Mouse (Mus musculus) heart, postnatal 14 days (tissue): ENCODE measurements at regions not wholly inside any gene's neighbourhood (a gene's known extent, or its start where the extent isn't known, plus 50 kb on each side); places are given as distances from the start of the nearest gene placed in this dataset.
"Not testable (repeated sequence)": the region's sequence is repeated elsewhere in the genome, so short reads cannot be mapped to it uniquely, and the experiment has no call there.

Source experiments
- DNase-seq, 2 experiments: peaks; one replicate each; pipeline ENCODE4 v3.0.0; 2021 to 2022
- intact Hi-C: fragments of 180-260 bp; cut with DNase I; formaldehyde crosslinking; loops from one replicate; pipeline ENCODE4 v1.15.1; 2025

GRCm38 (mm10) chr8:126877039-126877365, 68.6 kb downstream of the Tomm20 start:
- DNase-seq, result no peak
- intact Hi-C loops, result loop anchor here (2.0 kb wide), 1 partner anchor 22 kb away; no protein-coding TSS in a partner anchor

- intact Hi-C loops, result loop anchor here (2.0 kb wide), 1 partner anchor 22 kb away; no protein-coding TSS in a partner anchor
- no peak for DNase-seq
Observed at GRCm38 (mm10) chr8:126876300-126877038, 69.2 kb downstream of the Tomm20 start.

GRCm38 (mm10) chr8:126875491-126876155, 70.0 kb downstream of the Tomm20 start:
- no peak for DNase-seq
- intact Hi-C loops, result loop anchor here (2.0 kb wide), 1 partner anchor 21 kb away; no protein-coding TSS in a partner anchor

- DNase-seq, result no peak
- intact Hi-C loops, result no loop called here
Observed at GRCm38 (mm10) chr8:126874846-126875245, 70.8 kb downstream of the Tomm20 start.

- intact Hi-C loops, result no loop called here
- DNase-seq, result no peak
Observed at GRCm38 (mm10) chr8:126874126-126874730, 71.4 kb downstream of the Tomm20 start.

GRCm38 (mm10) chr8:126873306-126873705, 72.3 kb downstream of the Tomm20 start:
- intact Hi-C loops, result no loop called here
- DNase-seq, result no peak

- peak in 1 of 2 experiments; percentile 42 for DNase-seq
- intact Hi-C loops, result no loop called here
Observed at GRCm38 (mm10) chr8:126872574-126872973, 73.1 kb downstream of the Tomm20 start.

GRCm38 (mm10) chr8:126872133-126872532, 73.5 kb downstream of the Tomm20 start:
- DNase-seq, result no peak
- intact Hi-C loops, result no loop called here

- DNase-seq, result no peak
Observed at GRCm38 (mm10) chr8:126869464-126869850, 76.2 kb downstream of the Tomm20 start.

GRCm38 (mm10) chr8:126868831-126869463, 76.7 kb downstream of the Tomm20 start:
- intact Hi-C loops, result no loop called here
- no peak for DNase-seq

More at GRCm38 (mm10) chr8:126869464-126869850, 76.2 kb downstream of the Tomm20 start:
- intact Hi-C loops, result no loop called here

GRCm38 (mm10) chr8:126867121-126867988, 78.3 kb downstream of the Tomm20 start:
- no peak for DNase-seq
- intact Hi-C loops, result no loop called here

- intact Hi-C loops, result no loop called here
- no peak for DNase-seq
Observed at GRCm38 (mm10) chr8:126864314-126864948, 81.2 kb downstream of the Tomm20 start.

GRCm38 (mm10) chr8:126863661-126864060, 82.0 kb downstream of the Tomm20 start:
- intact Hi-C loops, DNase-seq: not testable (repeated sequence)

GRCm38 (mm10) chr8:126861754-126862153, 83.9 kb downstream of the Tomm20 start:
- intact Hi-C loops, result no loop called here
- DNase-seq, result no peak

- intact Hi-C loops, result no loop called here
- no peak for DNase-seq
Observed at GRCm38 (mm10) chr8:126860630-126861029, 85.0 kb downstream of the Tomm20 start.

GRCm38 (mm10) chr8:126859706-126860424, 85.8 kb downstream of the Tomm20 start:
- intact Hi-C loops, result no loop called here
- no peak for DNase-seq

GRCm38 (mm10) chr8:126857307-126858203, 88.1 kb downstream of the Tomm20 start:
- DNase-seq, result no peak
- intact Hi-C loops, result no loop called here

GRCm38 (mm10) chr8:126855914-126856313, 89.7 kb downstream of the Tomm20 start:
- intact Hi-C loops, result loop anchor here (2.0 kb wide), 1 partner anchor 21 kb away; no protein-coding TSS in a partner anchor
- DNase-seq, result no peak
